Mouse (Mus musculus): ENCODE results near the gene Olfr1358. TPM values are rescaled to one million over a fixed set of nuclear protein-coding genes. Genes with fewer than 3 reads are reported as not detected.

The Olfr1358 gene
- polyA plus RNA-seq (2014; fragmentation: Illumina TruSeq; extraction: RNeasy Lipid Tissue Mini Kit (QIAGEN cat#74804); ENCODE audit: low read depth, low replicate concordance): not detected

GRCm38 (mm10) chr10:78517128-78517527 lies at the start of gene Olfr1358:
TSS of gene Olfr1358 (plus strand) at chr10:78517428.

Other genes starting within 250 kb of the Olfr1358 start
- gene Agpat3, start 164.9 kb upstream of the Olfr1358 start, polyA plus RNA-seq (2014; fragmentation: Illumina TruSeq; extraction: RNeasy Lipid Tissue Mini Kit (QIAGEN cat#74804); ENCODE audit: low read depth, low replicate concordance): 52.9 TPM
- gene Rrp1, start 104.4 kb upstream of the Olfr1358 start, polyA plus RNA-seq (2014; fragmentation: Illumina TruSeq; extraction: RNeasy Lipid Tissue Mini Kit (QIAGEN cat#74804); ENCODE audit: low read depth, low replicate concordance): 39.0 TPM
- 133 TPM for gene Cstb, start 91.8 kb upstream of the Olfr1358 start, polyA plus RNA-seq (2014; fragmentation: Illumina TruSeq; extraction: RNeasy Lipid Tissue Mini Kit (QIAGEN cat#74804); ENCODE audit: low read depth, low replicate concordance)
- 6.5 TPM for gene Pdxk, start 52.5 kb upstream of the Olfr1358 start, polyA plus RNA-seq (2014; fragmentation: Illumina TruSeq; extraction: RNeasy Lipid Tissue Mini Kit (QIAGEN cat#74804); ENCODE audit: low read depth, low replicate concordance)
- 9.7 TPM for gene Ilvbl, start 56.9 kb downstream of the Olfr1358 start, polyA plus RNA-seq (2014; fragmentation: Illumina TruSeq; extraction: RNeasy Lipid Tissue Mini Kit (QIAGEN cat#74804); ENCODE audit: low read depth, low replicate concordance)
- gene Syde1, start 74.5 kb downstream of the Olfr1358 start, polyA plus RNA-seq (2014; fragmentation: Illumina TruSeq; extraction: RNeasy Lipid Tissue Mini Kit (QIAGEN cat#74804); ENCODE audit: low read depth, low replicate concordance): 11.4 TPM
- gene Olfr1357, start 100.6 kb downstream of the Olfr1358 start, polyA plus RNA-seq (2014; fragmentation: Illumina TruSeq; extraction: RNeasy Lipid Tissue Mini Kit (QIAGEN cat#74804); ENCODE audit: low read depth, low replicate concordance): not detected
- not detected for gene Casp14, start 200.9 kb downstream of the Olfr1358 start, polyA plus RNA-seq (2014; fragmentation: Illumina TruSeq; extraction: RNeasy Lipid Tissue Mini Kit (QIAGEN cat#74804); ENCODE audit: low read depth, low replicate concordance)
- not detected for gene Ccdc105, start 235.6 kb downstream of the Olfr1358 start, polyA plus RNA-seq (2014; fragmentation: Illumina TruSeq; extraction: RNeasy Lipid Tissue Mini Kit (QIAGEN cat#74804); ENCODE audit: low read depth, low replicate concordance)

Data from adrenal gland, adult 10 weeks (tissue).